In genomic region chr10:67065277-67065887, GRCm38 (mm10) we compare ENCODE assay signal across 13 mouse cellular contexts. TPM values are rescaled to one million over a fixed set of nuclear protein-coding genes. Genes with fewer than 3 reads are reported as not detected.
A peak's percentile ranks its signal among the peaks of the same experiment; 100 is the strongest.
DNase-seq lines count a peak whose midpoint lies in the region; ATAC-seq lines count a peak whose summit lies in the region.
"Had no signal": no experiment of that assay in that cellular context is flagged by ENCODE, and none has a peak within 500 bp of the region (broad histone marks: within the 10 kb centered on the region; RNA-seq: fewer than 3 reads in every experiment).

No protein-coding gene starts in this region.

- H3K27me3 ChIP-seq in heart, embryonic 14.5 days (ENCODE audit: control insufficient read depth, insufficient read depth, low read length): no peaks in the 10 kb centered on the region
- no peaks in the 10 kb centered on the region for H3K27me3 ChIP-seq in midbrain, embryonic 16.5 days (ENCODE audit: control insufficient read depth, insufficient read depth, low read depth, low read length)
- no peaks in the 10 kb centered on the region for H3K27me3 ChIP-seq in intestine, embryonic 16.5 days (replicated peaks; ENCODE audit: control insufficient read depth, insufficient read depth, low read length)
- H3K27me3 ChIP-seq: lung, embryonic 15.5 days had no signal

- H3K9ac ChIP-seq in heart, embryonic 14.5 days (ENCODE audit: low read length): peak overlapping the region; percentile 6; the same call in 1 of the 2 replicates
- no peak overlapping the region for H3K9ac ChIP-seq in midbrain, embryonic 16.5 days (ENCODE audit: low read depth, low read length)
- H3K9ac ChIP-seq in intestine, embryonic 16.5 days (ENCODE audit: low read depth, low read length): no peak overlapping the region
- H3K9ac ChIP-seq: lung, embryonic 15.5 days had no signal

- no peak for ATAC-seq in heart, embryonic 14.5 days (ENCODE audit: insufficient number of reproducible peaks, insufficient read depth, low FRiP score, low read depth)
- no peak for ATAC-seq in midbrain, embryonic 16.5 days
- ATAC-seq in intestine, embryonic 16.5 days: no peak

- intact Hi-C loops in heart, postnatal 25 days (cut with DNase I): loop anchor here (2.0 kb wide), 1 partner anchor 13 kb away; no protein-coding TSS in a partner anchor
- intact Hi-C loops in left cerebral cortex, postnatal 25 days (cut with DNase I): no loop called here

- WGBS in heart, embryonic 14.5 days: 69% methylated on average over 7 of the region's 7 CpGs
- 68% methylated on average over 7 of the region's 7 CpGs for WGBS in midbrain, embryonic 16.5 days
- 48% methylated on average over 7 of the region's 7 CpGs for WGBS in intestine, embryonic 16.5 days

- H3K4me2 ChIP-seq in heart, embryonic 14.5 days (ENCODE audit: low read length): no peak overlapping the region
- H3K4me2 ChIP-seq in midbrain, embryonic 16.5 days (ENCODE audit: low read length): no peak overlapping the region
- no peak overlapping the region for H3K4me2 ChIP-seq in intestine, embryonic 16.5 days (ENCODE audit: low read depth, low read length)
- H3K4me2 ChIP-seq: lung, embryonic 15.5 days had no signal

- H3K27ac ChIP-seq in heart, embryonic 14.5 days (replicated peaks in 1 of 2; ENCODE audit: control insufficient read depth in 1 of 2, insufficient read depth in 1 of 2, low read depth in 2 of 2, low read length in 2 of 2): peak overlapping the region; percentile 14 to 35; a peak in 1 of 4 replicates
- 0 out of 2 replicates have a peak overlapping the region, but pooled peaks have one; percentile 45 for H3K27ac ChIP-seq in brown adipose tissue, adult 24 weeks (replicated peaks; ENCODE audit: low read depth, low read length)
- H3K27ac ChIP-seq in midbrain, embryonic 16.5 days (ENCODE audit: low read length): 0 out of 2 replicates have a peak overlapping the region, but pooled peaks have one; percentile 55
- no peak overlapping the region for H3K27ac ChIP-seq in intestine, embryonic 16.5 days (ENCODE audit: low read length)
- H3K27ac ChIP-seq: lung, embryonic 15.5 days had no signal

- DNase-seq in heart, postnatal 25 days (ENCODE audit: low spot score): no peak
- peak; percentile 84 for DNase-seq in A20 (ENCODE audit: low read depth, low spot score)
- no peak for DNase-seq in left cerebral cortex, postnatal 25 days (ENCODE audit: low spot score in 2 of 2)
- DNase-seq in lung, postnatal 10 days: no peak
- DNase-seq: cerebellum, adult 18-20 months; heart, adult 11 months; kidney, postnatal 25 days; retina, postnatal 1 day had no signal

- H3K4me3 ChIP-seq in heart, embryonic 14.5 days (ENCODE audit: control insufficient read depth in 1 of 2, insufficient read depth in 1 of 2, low read depth in 1 of 2, low read length in 2 of 2): no peak overlapping the region
- no peak overlapping the region for H3K4me3 ChIP-seq in brown adipose tissue, adult 24 weeks (ENCODE audit: insufficient read depth, low read depth, low read length)
- H3K4me3 ChIP-seq in midbrain, embryonic 16.5 days (ENCODE audit: low read depth, low read length): no peak overlapping the region
- H3K4me3 ChIP-seq in intestine, embryonic 16.5 days (ENCODE audit: low read length): no peak overlapping the region
- H3K4me3 ChIP-seq: lung, embryonic 15.5 days had no signal

- peaks cover 10 to 38% of the 10 kb centered on the region in 2 experiments for H3K4me1 ChIP-seq in heart, embryonic 14.5 days (ENCODE audit: control insufficient read depth in 2 of 2, insufficient read depth in 2 of 2, low read length in 2 of 2)
- peaks cover 38% of the 10 kb centered on the region for H3K4me1 ChIP-seq in brown adipose tissue, adult 24 weeks (ENCODE audit: control insufficient read depth, insufficient read depth, insufficient read length, low read length)
- H3K4me1 ChIP-seq in midbrain, embryonic 16.5 days (ENCODE audit: control insufficient read depth, insufficient read depth, low read length): peaks cover 22% of the 10 kb centered on the region
- H3K4me1 ChIP-seq in intestine, embryonic 16.5 days (ENCODE audit: control insufficient read depth, insufficient read depth, low read length): peaks cover 11% of the 10 kb centered on the region

- 0 out of 2 replicates have a peak, but pooled peaks cover 3% of the 10 kb centered on the region for H3K36me3 ChIP-seq in heart, embryonic 14.5 days (ENCODE audit: control insufficient read depth, insufficient read depth, low read length)
- H3K36me3 ChIP-seq in midbrain, embryonic 16.5 days (ENCODE audit: control insufficient read depth, insufficient read depth, low read length): no peaks in the 10 kb centered on the region
- H3K36me3 ChIP-seq in intestine, embryonic 16.5 days (ENCODE audit: control insufficient read depth, insufficient read depth, low read length): no peaks in the 10 kb centered on the region
- H3K36me3 ChIP-seq: lung, embryonic 15.5 days had no signal

- H3K9me3 ChIP-seq in heart, embryonic 14.5 days (ENCODE audit: control insufficient read depth, low read length): no peaks in the 10 kb centered on the region
- H3K9me3 ChIP-seq in midbrain, embryonic 16.5 days (replicated peaks; ENCODE audit: control insufficient read depth, low read length, poor library complexity, severe bottlenecking): no peaks in the 10 kb centered on the region
- H3K9me3 ChIP-seq in intestine, embryonic 16.5 days (ENCODE audit: control insufficient read depth, low read length): no peaks in the 10 kb centered on the region
- H3K9me3 ChIP-seq: lung, embryonic 15.5 days had no signal

RNA-seq across cellular contexts. Expression of gene Jmjd1c, which starts 30.5 kb away (rescaled TPM):
- 42.4 and 43.4 TPM in 2 replicates for polyA plus RNA-seq in heart, embryonic 14.5 days (2014; fragmentation: Nextera tagmentation; extraction: Ambion mirVana)
- 10 to 100 TPM; 38.5 to 40.9 TPM for total RNA-seq in heart, postnatal 25 days (2021)
- 8.4 and 12.7 TPM in 2 replicates for polyA plus RNA-seq in brown adipose tissue, adult 24 weeks (2012; ENCODE audit: insufficient read depth, insufficient read length, missing spikeins)
- polyA plus RNA-seq in midbrain, embryonic 16.5 days (2015; fragmentation: Nextera tagmentation; extraction: Ambion mirVana): 41.7 and 42.3 TPM in 2 replicates
- 10 to 100 TPM; 77.1 to 87.7 TPM for total RNA-seq in left cerebral cortex, postnatal 25 days (2021)
- polyA plus RNA-seq in intestine, embryonic 16.5 days (2015; fragmentation: Nextera tagmentation; extraction: Ambion mirVana): 21.9 and 22.2 TPM in 2 replicates

RNA-seq across cellular contexts. Expression of gene Reep3, which starts 31.4 kb away (rescaled TPM):
- 28.7 and 31.5 TPM in 2 replicates for polyA plus RNA-seq in heart, embryonic 14.5 days (2014; fragmentation: Nextera tagmentation; extraction: Ambion mirVana)
- total RNA-seq in heart, postnatal 25 days (2021): 10 to 100 TPM; 21.4 to 22.9 TPM
- 32.0 and 42.6 TPM in 2 replicates for polyA plus RNA-seq in brown adipose tissue, adult 24 weeks (2012; ENCODE audit: insufficient read depth, insufficient read length, missing spikeins)
- polyA plus RNA-seq in midbrain, embryonic 16.5 days (2015; fragmentation: Nextera tagmentation; extraction: Ambion mirVana): 28.2 and 28.6 TPM in 2 replicates
- 10 to 100 TPM; 18.9 to 21.3 TPM for total RNA-seq in left cerebral cortex, postnatal 25 days (2021)
- polyA plus RNA-seq in intestine, embryonic 16.5 days (2015; fragmentation: Nextera tagmentation; extraction: Ambion mirVana): 36.2 and 42.1 TPM in 2 replicates
